Mouse (Mus musculus) embryo, embryonic 10.5 days (tissue): Measurements from ENCODE around the gene Parp8.

Experiments used
- DNase-seq: peaks from one replicate; pipeline ENCODE4 v3.0.0-alpha.2; 2015; ENCODE audit warnings: low spot score

Gene Parp8

GRCm38 (mm10) chr13:116870221-116870620 is 155.1 kb downstream of the Parp8 start:
- DNase-seq, result no peak

- no peak for DNase-seq
These were observed 181.4 kb downstream of the Parp8 start for GRCm38 (mm10) chr13:116843937-116844336.

GRCm38 (mm10) chr13:116830984-116831383 is 194.4 kb downstream of the Parp8 start:
- DNase-seq, result no peak

DNA sequence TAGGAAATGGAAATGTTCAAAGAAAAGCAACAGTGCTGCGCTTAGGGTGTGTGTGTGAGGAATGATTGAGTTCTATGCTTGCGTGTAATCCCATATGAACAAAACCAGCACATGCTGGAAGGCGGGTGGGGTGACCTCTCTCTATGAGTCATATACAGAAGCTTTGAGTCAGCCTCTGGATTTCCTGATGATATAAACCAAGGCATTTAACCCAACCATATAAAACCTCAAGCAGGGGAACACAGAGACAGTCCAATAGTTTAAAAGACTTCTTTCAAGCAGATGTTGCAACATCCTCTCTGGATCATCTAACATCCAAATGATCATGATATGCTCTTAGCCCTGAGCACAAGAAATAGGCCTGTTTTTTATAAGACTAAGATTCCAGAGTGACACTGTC is 196.3 kb downstream of the Parp8 start:
- DNase-seq, result no peak

- no peak for DNase-seq
These were observed 213.9 kb downstream of the Parp8 start for GRCm38 (mm10) chr13:116811456-116811855.
